Mouse (Mus musculus) layer of hippocampus, adult 9-11 months (tissue): ENCODE measurements around the gene Trim14.

ENCODE experiments used
- DNase-seq: peaks from one replicate; pipeline ENCODE4 v3.0.0; 2022

The Trim14 gene

GRCm38 (mm10) chr4:46526798-46527557 lies 9.0 kb downstream of the Trim14 start:
- DNase-seq, result no peak

DNA sequence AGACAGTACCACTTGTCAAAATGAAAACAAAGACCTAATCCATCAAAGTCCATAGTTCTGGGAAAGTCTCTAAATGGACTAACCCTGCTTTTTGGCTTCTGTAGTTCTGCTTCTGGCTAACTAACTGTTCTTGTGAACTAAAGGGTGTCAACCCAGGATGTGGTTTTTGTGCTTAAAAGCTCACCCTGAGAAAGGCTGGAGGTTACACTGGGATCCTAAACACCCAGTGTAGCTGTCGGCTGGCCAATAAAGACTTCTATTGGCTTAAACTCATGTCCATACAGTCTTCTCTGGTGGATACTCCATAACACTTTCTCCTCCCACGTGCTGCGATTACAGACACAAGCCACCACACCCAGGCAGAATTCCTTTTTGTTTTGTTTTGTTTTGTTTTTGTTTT lies 9.7 kb downstream of the Trim14 start:
- no peak for DNase-seq

GRCm38 (mm10) chr4:46523324-46523723 lies 12.6 kb downstream of the Trim14 start:
- no peak for DNase-seq

DNA sequence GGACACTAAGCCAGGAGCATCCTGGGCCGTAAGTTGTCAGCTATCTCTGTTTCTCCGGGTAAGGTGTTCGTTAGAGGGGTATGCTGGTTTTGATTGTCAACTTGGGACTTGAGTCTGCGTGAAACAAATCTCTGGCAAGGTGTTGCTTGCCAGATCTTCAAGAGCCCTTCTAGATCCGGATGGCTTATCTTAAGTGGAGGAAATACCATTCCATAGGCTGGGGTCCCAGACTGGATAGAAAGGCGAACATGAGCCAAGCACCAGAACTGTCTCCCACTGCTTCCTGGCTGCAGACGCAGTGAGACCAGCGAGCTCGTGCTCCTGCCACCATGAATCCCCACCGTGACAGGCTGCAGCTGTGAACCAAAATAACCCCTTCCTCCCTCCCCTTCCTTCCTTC lies 14.5 kb downstream of the Trim14 start:
- no peak for DNase-seq

DNA sequence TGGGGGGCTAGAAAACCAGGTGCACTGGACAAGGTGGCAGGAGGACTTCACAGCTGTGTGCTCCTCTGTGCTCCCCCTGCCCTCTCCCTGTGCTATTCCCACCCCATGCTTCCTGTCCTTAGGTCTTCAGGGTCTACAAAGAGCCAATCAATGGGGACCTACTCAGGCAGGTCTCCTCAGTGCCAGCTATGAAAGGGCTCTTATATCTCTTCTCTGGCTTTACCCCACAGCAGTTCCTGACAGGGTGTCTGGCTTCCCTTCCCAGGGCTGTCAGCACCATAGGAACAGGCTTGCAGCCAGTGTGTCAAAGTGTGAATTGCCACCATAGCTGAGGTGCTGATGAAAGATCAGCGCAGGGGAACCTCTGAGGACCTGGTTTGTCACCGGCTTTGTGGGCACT lies 15.4 kb downstream of the Trim14 start:
- DNase-seq, result no peak

- DNase-seq, result peak; percentile 52
Observed at GRCm38 (mm10) chr4:46507736-46508460, 28.0 kb downstream of the Trim14 start.

DNA sequence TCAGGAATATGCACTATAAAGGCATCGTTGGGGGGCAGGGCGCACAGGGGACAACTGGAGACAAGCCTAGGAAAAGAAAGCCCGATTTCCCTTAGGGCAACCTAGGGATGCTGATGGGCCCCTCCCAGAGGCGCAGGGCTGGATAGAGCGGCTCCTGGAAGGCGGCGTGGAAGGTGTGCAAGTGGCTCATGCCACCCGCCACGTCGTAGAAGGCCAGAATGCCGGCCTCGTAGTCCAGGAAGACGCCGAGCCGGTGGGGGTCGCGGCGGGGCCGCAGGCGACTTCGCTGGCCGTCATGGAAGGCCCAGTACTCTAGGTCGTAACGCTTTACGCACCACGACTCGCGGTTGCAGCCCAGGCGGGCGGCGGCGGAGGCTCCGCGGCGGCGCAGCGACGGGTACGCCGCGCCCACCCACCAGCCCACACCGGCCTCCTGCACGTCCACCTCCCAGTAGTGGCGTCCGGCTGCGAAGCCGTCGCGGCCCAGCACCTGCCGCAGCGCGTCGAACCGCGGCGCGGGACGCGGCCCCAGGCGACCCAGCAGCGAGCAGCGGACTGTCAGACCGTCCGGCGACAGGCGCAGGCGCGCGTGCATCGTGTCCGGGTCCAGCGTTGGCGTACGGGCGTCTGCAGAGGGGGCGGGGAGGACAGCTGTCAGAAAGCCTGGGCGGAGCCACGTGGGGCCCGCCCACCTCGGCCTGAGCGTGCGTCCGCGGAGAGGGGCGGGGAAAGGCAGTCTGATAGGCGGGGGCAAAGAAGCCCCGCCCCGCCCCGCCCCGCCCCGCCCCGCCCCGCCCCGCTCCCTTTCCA lies 28.9 kb downstream of the Trim14 start:
- DNase-seq, result peak; percentile 96

DNA sequence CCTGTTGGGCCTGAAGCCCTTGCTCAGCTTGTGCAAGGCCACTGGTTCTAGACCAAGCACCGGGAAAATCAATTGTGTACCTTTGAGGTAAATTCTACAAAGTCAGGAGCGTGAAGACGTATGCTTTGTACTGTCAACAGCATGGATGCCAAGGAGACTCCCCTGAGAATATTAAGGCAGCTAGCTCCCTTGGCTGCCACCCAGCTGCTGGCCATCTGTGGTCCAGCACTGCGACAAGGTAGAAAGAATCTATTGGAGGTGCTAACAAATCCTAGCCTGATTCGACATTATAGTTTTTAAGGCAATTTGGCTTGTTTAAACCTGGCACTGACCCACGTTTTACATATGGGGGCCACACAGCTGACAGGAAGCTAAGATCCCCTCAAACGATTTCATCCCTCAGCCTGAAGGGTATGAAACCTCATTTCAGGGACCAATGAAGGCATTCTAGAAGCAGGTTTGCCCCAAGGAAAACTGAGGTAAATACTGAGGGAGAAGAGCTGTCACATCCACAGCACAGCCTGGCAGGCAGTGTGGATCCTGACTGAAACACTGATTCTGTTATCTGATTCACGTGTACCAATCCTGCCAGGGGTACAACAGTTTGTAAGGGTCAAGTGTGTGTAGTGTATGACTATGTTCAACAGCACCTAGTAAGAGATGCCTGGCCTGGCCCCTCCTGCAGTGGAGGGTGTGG lies 30.4 kb downstream of the Trim14 start:
- no peak for DNase-seq

DNA sequence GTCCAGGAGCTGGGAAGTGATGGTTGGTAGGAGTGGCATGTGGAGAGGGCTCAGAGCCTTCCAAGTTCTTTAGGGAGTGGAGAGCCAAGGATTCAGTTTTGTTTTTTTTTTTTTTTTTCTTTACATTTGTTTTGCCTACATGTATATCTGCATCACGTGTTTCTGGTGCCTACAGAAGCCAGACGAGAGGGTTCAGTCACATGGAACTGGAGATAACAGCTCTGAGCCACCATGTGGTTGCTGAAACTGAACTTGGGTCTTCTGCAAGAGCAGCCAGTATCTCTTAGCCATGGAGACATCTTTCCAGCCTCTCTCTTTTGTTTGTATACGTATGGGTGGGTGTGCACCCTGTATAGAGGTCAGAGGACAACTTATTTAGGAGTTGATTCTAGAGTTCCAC lies 32.1 kb downstream of the Trim14 start:
- no peak for DNase-seq

GRCm38 (mm10) chr4:46502606-46503502 lies 33.1 kb downstream of the Trim14 start:
- no peak for DNase-seq

GRCm38 (mm10) chr4:46498976-46499375 lies 37.0 kb downstream of the Trim14 start:
- DNase-seq, result no peak

DNA sequence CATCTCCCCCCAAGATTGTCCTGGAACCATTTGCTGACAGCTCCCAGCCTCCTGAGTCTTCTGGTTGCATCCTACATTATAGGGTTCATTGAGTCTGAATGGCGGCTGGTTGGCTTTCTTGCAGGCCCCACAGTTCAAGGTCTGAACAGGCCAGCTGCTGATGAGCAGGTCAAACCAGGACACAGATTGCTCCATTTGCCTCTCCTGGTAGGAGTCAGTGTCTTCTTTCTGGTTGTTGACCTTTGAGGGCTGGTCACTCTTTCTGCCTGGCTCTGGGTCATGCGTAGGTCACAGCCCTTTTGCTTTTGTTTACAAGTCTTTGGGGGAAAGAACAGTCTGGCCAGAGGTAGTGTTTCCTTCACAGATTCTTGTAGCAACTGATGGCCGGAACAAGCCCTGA lies 37.4 kb downstream of the Trim14 start:
- DNase-seq, result no peak

DNA sequence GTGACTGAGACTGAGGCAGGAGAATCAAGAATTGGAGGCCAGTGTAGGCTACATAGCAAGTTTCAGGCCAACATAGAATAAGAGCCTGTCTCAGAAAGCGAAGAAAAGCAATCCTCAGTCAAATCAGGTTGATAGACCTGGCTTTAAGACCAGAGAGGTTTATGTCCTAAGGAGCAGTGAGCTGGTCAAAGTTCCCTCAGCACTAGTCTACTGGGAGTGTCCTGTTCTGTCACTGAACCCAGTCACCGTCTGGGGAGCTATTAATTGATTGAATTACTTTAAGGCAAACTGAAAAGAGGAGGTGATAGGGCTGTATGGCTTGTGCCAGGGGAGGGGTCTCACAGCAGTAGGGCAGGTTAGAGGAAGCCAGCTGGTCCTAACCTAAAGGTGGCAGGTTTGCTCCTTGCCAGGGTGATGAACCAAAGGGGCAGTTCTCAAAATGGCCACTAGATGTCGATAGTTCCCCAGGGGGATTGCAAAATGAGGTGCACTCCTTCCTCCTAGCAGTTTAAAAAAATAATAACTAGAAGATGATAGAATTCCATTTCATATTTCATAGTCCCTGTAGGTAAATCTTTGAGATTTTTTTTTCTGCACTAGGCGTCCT lies 38.6 kb downstream of the Trim14 start:
- peak; percentile 32 for DNase-seq

DNA sequence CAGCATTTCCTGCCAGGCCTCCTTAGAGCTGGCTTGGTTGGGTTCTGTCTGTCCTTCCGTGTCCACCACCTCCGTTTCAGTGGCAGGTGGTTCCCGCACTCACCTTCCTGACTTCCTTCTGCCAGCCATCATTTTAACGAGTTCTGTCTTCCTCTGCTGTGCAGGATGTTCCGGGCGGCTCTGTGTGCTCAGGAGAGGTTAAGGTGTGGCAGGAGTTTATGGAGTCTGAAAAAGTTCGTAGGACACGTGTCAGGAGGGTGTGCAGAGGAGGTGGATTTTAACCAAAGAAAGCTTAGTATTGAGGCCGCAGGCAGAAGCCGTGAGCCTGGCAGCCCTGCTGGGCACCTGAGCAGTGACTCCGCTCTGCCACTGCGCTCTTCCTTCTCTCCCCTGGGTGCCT lies 40.4 kb downstream of the Trim14 start:
- no peak for DNase-seq

DNA sequence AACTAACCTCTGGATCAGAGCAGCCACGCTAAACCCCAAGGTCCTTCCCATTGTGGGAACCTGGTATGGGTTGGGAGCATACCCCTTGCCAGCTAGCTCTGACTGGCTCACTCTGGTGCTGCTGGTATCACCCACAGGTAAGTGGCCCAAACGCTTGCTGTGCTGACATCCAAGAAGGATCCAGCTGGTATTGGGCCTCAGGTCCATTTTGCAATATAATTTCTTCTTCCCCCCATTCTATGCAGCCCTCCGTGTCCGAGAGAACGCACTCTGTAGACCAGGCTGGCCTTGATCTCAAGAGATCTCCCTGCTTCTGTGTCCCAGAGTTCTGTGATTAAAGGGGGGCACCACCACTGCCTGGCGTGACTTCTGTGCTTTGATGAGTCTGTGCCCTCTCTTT lies 42.9 kb downstream of the Trim14 start:
- DNase-seq, result no peak

DNA sequence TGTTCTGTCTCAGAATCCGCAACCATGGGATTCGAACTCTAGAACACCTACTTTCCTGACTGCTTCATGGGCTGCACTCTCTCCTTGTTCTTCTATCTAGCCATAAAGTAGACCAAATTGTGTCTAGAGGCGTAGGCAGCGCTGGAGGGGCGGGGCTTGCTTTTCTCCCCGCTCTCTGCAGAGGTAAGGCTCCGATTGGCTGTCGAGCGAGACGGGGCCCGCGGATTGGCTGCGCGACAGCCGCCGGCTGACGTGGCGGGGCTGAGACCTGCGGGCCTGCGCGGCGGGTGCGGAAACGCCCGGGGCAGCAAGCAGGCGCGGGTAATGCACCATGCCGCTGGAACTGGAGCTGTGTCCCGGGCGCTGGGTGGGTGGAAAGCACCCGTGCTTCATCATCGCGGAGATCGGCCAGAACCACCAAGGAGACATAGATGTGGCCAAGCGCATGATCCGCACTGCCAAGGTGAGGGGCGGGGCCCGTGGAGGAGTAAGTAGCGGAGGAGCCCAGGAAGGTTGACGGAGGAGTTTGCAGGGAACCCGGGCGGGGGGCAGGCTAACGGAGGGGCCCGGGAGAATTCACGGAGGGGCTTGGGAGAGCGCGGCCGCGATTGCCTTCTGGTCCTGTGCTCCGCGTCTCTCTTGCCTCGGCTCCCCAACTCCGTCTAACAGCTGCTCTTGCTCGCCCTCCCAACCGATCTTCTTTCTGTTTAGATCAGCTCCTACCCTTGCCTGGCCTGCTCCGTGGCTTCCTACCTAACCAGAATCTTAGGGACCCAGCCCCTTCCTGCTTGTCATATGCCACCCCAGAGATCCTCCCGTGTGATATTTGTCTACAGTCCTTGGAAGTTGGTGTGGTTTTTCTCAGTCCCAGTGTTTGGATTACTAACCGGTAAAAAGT lies 46.7 kb downstream of the Trim14 start, which contains the start of gene Nans:
TSS of gene Nans (plus strand) at position 221 of the 898 bp plus-strand sequence.
- DNase-seq, result peak; percentile 95

DNA sequence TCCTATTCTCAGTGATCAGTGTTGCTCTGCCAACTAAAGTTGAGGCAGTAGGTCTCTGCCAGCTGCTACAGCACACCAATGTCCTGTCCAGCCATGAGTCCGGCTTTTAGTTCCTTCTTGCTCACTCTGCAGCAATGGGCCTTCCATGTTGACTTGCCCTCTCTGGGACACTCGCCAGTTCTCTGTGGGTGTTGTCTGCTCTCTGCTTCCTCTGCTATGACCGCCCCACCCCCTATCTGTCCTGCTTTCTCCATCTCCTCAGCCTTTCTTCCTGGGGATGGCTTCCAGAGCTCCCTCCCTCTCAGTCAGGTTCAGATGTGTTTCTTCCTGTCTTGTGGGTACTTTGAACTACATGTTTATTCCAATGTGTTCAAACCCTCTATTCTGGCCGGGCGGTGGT lies 48.6 kb downstream of the Trim14 start:
- DNase-seq, result peak; percentile 82

- DNase-seq, result peak; percentile 90
Observed at GRCm38 (mm10) chr4:46485696-46486417, 50.1 kb downstream of the Trim14 start.

DNA sequence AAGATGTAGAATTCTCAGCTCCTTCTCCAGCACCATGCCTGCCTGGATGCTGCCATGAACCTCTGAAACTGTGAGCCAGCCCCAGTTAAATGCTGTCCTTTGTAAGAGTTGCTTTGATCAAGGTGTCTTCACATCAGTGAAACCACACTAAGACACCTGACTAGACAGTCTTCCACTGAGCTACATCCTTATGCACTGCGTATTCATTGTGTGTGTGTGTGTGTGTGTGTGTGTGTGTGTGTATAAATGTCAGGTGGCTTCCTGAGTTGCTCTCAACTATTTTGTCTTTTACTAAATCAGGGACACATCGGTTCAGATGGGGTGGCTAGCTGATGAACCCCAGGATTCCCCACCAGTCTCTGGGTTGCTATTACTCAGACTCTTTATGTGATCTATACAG lies 56.9 kb downstream of the Trim14 start:
- no peak for DNase-seq

DNA sequence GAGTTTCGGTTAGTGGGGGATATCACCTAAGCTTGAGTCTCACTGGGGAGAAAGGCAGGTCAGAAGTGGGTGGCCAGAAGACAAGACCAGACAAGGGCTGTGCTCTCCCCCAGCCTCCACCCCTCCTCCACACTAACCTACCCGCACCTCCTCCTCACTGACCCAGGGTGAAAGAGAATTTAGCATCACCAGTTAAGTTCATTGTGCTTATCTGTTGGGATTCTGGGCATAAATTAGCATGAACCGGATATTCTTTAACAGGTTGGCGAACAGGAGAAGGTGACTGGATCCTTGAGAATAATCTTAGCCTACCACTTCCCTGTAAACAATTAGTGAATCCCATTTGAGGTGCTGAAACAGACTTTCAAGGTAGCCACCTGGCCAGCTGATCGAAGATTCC lies 60.8 kb downstream of the Trim14 start:
- DNase-seq, result no peak
